ENCODE assay signal across 18 mouse cellular contexts in genomic region chr15:91445399-91445798, GRCm38 (mm10).
DNase-seq lines count a peak whose midpoint lies in the region; ATAC-seq lines count a peak whose summit lies in the region.
"Had no signal": no experiment of that assay in that cellular context is flagged by ENCODE, and none has a peak within 500 bp of the region (broad histone marks: within the 10 kb centered on the region; RNA-seq: fewer than 3 reads in every experiment).

No protein-coding gene starts in this region.

- no peak overlapping the region for H3K4me2 ChIP-seq in liver, embryonic 11.5 days
- H3K4me2 ChIP-seq: forebrain, embryonic 13.5 days had no signal

- no peak overlapping the region for H3K27ac ChIP-seq in liver, embryonic 11.5 days (ENCODE audit: low read depth, low read length)
- H3K27ac ChIP-seq: forebrain, embryonic 13.5 days had no signal

- H3K36me3 ChIP-seq in liver, embryonic 11.5 days (ENCODE audit: control insufficient read depth, insufficient read depth, low read length) = no peaks in the 10 kb centered on the region

- H3K4me3 ChIP-seq in liver, embryonic 11.5 days (ENCODE audit: low read depth, low read length) = no peak overlapping the region
- H3K4me3 ChIP-seq: forebrain, embryonic 13.5 days had no signal

- no peaks in the 10 kb centered on the region for H3K9me3 ChIP-seq in liver, embryonic 11.5 days (ENCODE audit: control insufficient read depth, low read length)
- H3K9me3 ChIP-seq: forebrain, embryonic 13.5 days had no signal

- DNase-seq in left cerebral cortex, adult 11 months (ENCODE audit: low spot score) = peak; percentile 36
- DNase-seq in left cerebral cortex, postnatal 4 days = no peak
- peak; percentile 66 for DNase-seq in cerebellum, adult 9-11 months
- DNase-seq in left cerebral cortex, adult 9 months (ENCODE audit: low spot score in 2 of 2) = peak; percentile 44 to 73
- peak; percentile 46 to 78 for DNase-seq in right cerebral cortex, postnatal 36 days (ENCODE audit: low spot score in 2 of 2)
- no peak for DNase-seq in MN1 (ENCODE audit: low spot score)
- no peak for DNase-seq in liver, embryonic 11.5 days (ENCODE audit: low spot score)
- DNase-seq: adrenal gland, postnatal 10 days; embryo, embryonic 11 days; gastrocnemius, postnatal 14 days; heart, postnatal 10 days; kidney, adult 18-20 months; kidney, postnatal 36 days; lung, adult 2 months; midbrain, embryonic 14.5 days had no signal

- H3K9ac ChIP-seq in liver, embryonic 11.5 days (ENCODE audit: low read depth, low read length) = no peak overlapping the region
- H3K9ac ChIP-seq: forebrain, embryonic 13.5 days had no signal

- no peak for ATAC-seq in liver, embryonic 11.5 days (replicated peaks; ENCODE audit: low FRiP score)
- ATAC-seq: CD4-positive, CD25-positive, alpha-beta regulatory T cell, adult 4 months; forebrain, embryonic 13.5 days; hindbrain, embryonic 16.5 days had no signal

- no peaks in the 10 kb centered on the region for H3K4me1 ChIP-seq in liver, embryonic 11.5 days (replicated peaks; ENCODE audit: control insufficient read depth, insufficient read depth, low read length)
- H3K4me1 ChIP-seq: forebrain, embryonic 13.5 days had no signal

- H3K27me3 ChIP-seq in liver, embryonic 11.5 days (replicated peaks; ENCODE audit: control insufficient read depth, insufficient read depth, low read length) = no peaks in the 10 kb centered on the region
- H3K27me3 ChIP-seq: forebrain, embryonic 13.5 days had no signal

- intact Hi-C loops in left cerebral cortex, postnatal 4 days (cut with DNase I) = no loop called here

- 84% methylated on average over 6 of the region's 6 CpGs for WGBS in liver, embryonic 11.5 days

Comparison
In these comparisons a context has a peak if more than half of its experiments do, and no peak if none do; other contexts are left out.
1. DNase-seq: peak in left cerebral cortex, adult 11 months (single experiment), cerebellum, adult 9-11 months (single experiment), left cerebral cortex, adult 9 months (2 of 2) and right cerebral cortex, postnatal 36 days (2 of 2); none in left cerebral cortex, postnatal 4 days (single experiment), MN1 (single experiment) and liver, embryonic 11.5 days (single experiment).